Mouse (Mus musculus) gastrocnemius, postnatal 10 days (tissue): ENCODE measurements at regions not wholly inside any gene's neighbourhood (a gene's known extent, or its start where the extent isn't known, plus 50 kb on each side); places are given as distances from the start of the nearest gene placed in this dataset.

Source experiments
- DNase-seq: peaks from one replicate; pipeline ENCODE4 v3.0.0; 2021; ENCODE audit warnings: mixed read lengths

- DNase-seq = no peak
Measured at GRCm38 (mm10) chrX:12219474-12219873, 59.3 kb upstream of the Bcor start.

GRCm38 (mm10) chrX:12224314-12224713 is 64.2 kb upstream of the Bcor start:
- DNase-seq = no peak

- DNase-seq = no peak
Measured at GRCm38 (mm10) chrX:12225116-12225891, 65.1 kb upstream of the Bcor start.

GRCm38 (mm10) chrX:12225892-12226206 is 65.7 kb upstream of the Bcor start:
- no peak for DNase-seq

- DNase-seq = no peak
Measured at GRCm38 (mm10) chrX:12240505-12241011, 80.4 kb upstream of the Bcor start.

- DNase-seq = no peak
Measured at GRCm38 (mm10) chrX:12241751-12242150, 81.6 kb upstream of the Bcor start.

GRCm38 (mm10) chrX:12249071-12249470 is 88.9 kb upstream of the Bcor start:
- no peak for DNase-seq

- DNase-seq = no peak
Measured at GRCm38 (mm10) chrX:12249911-12250310, 89.8 kb upstream of the Bcor start.

- peak; percentile 51 for DNase-seq
Measured at GRCm38 (mm10) chrX:12251853-12252679, 91.9 kb upstream of the Bcor start.

GRCm38 (mm10) chrX:12252680-12253021 is 92.5 kb upstream of the Bcor start:
- DNase-seq = no peak

- no peak for DNase-seq
Measured at GRCm38 (mm10) chrX:12256758-12257157, 96.6 kb upstream of the Bcor start.

- DNase-seq = no peak
Measured at GRCm38 (mm10) chrX:12263834-12264233, 103.7 kb upstream of the Bcor start.

GRCm38 (mm10) chrX:12284741-12285140 is 124.6 kb upstream of the Bcor start:
- no peak for DNase-seq

GRCm38 (mm10) chrX:12285141-12285540 is 125.0 kb upstream of the Bcor start:
- DNase-seq = no peak

- DNase-seq = no peak
Measured at GRCm38 (mm10) chrX:12285976-12286909, 126.1 kb upstream of the Bcor start.

- DNase-seq = no peak
Measured at GRCm38 (mm10) chrX:12286910-12287522, 126.9 kb upstream of the Bcor start.

- DNase-seq = no peak
Measured at GRCm38 (mm10) chrX:12287656-12288561, 127.8 kb upstream of the Bcor start.

GRCm38 (mm10) chrX:12288562-12289117 is 128.5 kb upstream of the Bcor start:
- no peak for DNase-seq

- DNase-seq = no peak
Measured at GRCm38 (mm10) chrX:12293146-12293545, 133.0 kb upstream of the Bcor start.

- no peak for DNase-seq
Measured at GRCm38 (mm10) chrX:12294452-12294851, 134.3 kb upstream of the Bcor start.

- DNase-seq = no peak
Measured at GRCm38 (mm10) chrX:12294941-12295340, 134.8 kb upstream of the Bcor start.
